Mouse (Mus musculus) lung, postnatal 10 days (tissue): ENCODE measurements around the gene Zfp978.
"Not testable (repeated sequence)": the region's sequence is repeated elsewhere in the genome, so short reads cannot be mapped to it uniquely, and the experiment has no call there.

Source experiments
- DNase-seq: peaks from one replicate; pipeline ENCODE4 v3.0.0; 2021

The Zfp978 gene

DNA sequence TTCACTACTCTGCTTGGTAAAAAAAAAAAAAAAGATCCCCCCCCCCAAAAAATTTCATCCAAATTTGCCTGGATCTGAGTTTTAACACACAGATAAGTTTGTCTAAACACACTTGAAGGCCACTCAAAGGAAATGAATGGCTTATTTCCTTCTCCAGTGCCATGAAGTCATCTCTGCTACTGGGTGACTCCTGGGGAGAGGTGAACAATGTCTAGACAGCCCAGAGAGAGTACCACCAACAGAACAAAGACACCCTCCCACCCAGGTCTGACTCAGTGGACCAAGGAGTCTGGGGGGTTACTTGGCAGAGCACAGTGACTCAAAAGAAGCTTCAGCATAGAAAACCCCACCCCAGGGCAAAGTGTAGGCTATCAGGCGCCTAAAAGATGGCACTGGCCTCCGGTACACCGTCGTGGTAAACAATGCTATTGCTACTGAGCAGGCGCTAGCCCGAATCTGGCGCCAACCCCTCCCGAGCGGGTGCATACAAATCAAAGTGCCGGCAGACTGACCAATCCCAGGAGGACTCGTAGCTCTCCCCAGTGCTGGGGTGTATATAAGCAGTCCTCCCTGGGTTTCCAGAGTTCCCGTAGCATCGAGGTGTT lies 9.6 kb upstream of the Zfp978 start:
- not testable (repeated sequence) for DNase-seq

DNA sequence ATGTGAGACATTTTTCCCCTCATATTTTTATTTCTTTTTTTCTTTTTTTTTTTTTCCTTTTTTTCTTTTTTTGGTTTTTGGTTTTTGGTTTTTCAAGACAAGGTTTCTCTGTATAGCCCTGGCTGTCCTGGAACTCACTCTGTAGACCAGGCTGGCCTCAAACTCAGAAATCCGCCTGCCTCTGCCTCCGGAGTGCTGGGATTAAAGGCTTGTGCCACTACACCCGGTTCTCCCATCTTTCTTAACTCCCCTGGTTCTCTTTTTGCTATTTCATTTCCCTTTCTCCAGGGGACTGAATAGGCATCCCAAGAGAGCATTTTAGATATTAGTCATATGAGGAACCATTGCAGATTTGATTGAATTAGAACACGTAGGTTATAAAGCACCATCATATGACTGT lies 7.5 kb upstream of the Zfp978 start:
- DNase-seq = not testable (repeated sequence)

DNA sequence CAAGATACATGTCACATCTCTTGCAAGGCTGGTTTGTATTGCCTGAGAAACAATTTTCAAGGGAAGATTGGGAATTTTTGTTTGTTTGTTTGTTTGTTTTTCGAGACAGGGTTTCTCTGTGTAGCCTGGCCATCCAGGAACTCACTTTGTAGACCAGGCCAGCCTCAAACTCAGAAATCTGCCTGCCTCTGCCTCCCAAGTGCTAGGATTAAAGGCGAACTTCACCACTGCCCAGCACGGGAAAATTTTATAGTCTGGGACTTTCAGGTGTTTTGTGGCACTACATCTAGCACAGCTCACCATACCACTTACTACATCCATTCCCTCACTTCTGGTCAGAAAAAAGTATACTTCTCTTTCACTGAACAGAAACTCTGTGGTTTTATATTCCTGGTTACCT lies 5.1 kb upstream of the Zfp978 start:
- DNase-seq = not testable (repeated sequence)

DNA sequence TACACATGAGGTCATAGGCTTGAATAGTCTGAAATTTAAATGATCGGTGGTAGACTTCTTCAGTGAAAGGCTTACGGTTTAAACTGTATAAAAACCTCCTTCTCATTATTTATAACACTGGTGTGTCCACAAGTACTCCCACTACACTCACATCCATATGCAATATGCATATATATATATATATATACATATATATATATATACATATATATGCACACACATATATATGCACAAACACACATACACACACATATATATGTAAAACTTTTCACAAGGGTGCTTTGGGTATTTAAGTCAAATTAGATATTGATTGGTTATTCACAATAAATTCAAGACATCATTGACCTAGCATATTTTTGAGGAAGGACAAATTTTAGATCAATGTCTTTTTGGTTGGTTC lies 3.9 kb upstream of the Zfp978 start:
- DNase-seq = not testable (repeated sequence)

DNA sequence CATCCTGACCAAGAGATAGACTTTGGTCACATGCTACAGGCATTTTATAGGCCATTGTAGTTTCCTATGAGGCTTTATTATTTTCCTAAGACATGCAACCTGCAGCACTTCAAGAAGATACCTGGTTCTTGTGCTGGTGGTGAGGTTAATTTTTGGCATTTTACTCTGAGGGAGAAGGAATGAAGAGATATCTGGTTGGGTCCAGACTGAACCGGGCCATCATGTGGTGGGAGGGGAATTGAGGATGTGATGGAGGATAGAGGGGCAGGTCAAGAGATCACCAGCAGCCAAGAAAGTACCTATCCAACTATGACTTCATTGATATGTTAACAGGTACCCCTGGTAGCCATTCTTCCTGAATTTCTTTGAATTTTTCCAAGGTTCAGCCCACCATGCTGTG lies 769 bp downstream of the Zfp978 start:
- DNase-seq = not testable (repeated sequence)

DNA sequence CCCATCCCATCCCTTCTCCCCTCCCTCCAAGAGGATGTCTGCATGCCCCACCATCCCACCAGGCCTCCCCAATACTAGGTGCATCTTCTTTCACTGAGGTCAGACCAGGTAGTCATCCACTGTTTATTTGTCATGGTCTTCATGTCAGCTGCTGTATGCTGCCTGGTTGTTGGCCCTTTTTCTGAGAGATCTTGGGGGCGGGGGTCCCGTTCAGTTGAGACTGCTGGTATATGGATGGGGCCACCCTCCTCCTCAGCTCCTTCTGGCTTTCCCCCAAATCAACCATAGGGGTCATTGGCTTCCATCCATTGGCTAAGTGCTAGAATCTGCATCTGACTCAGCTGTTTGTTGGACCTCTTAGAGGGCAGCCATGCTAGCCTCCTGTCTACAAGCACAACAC lies 8.5 kb downstream of the Zfp978 start:
- DNase-seq = not testable (repeated sequence)

DNA sequence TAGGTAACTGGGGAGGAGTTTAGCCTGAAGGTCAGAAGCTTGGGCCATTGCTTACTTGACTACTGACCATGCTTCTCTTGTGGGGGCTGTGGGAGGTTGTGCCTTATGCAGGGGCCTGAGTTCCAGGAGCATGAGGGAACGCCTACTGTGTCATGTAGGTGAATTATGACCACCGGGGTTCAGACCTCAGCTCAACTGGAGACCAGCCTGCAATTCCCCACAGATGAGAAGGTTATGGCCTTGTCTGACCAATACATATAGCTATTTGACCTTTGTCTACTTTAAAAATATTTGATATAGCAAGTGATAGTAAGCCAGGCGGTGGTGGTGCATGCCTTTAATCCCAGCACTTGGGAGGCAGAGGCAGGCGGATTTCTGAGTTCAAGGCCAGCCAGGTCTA lies 22.1 kb downstream of the Zfp978 start:
- not testable (repeated sequence) for DNase-seq

DNA sequence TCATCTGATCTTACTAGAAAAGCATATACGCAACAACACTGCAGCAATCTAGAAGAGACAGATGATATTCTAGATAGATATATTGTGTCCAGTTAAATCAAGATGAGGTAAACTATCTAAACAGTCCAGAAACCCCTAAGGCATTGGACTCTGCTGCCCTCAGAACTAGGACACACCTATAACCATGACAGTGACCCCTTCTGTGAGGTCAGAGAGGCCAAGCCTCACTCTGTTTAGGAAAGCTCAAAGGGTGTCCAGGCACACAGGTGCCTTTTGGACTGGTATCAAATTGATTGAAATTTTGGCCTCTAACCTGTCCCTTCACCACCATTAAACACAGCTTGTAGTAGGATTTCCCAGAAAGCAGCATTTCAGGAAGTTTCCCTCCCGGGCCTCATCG lies 36.1 kb downstream of the Zfp978 start:
- not testable (repeated sequence) for DNase-seq

DNA sequence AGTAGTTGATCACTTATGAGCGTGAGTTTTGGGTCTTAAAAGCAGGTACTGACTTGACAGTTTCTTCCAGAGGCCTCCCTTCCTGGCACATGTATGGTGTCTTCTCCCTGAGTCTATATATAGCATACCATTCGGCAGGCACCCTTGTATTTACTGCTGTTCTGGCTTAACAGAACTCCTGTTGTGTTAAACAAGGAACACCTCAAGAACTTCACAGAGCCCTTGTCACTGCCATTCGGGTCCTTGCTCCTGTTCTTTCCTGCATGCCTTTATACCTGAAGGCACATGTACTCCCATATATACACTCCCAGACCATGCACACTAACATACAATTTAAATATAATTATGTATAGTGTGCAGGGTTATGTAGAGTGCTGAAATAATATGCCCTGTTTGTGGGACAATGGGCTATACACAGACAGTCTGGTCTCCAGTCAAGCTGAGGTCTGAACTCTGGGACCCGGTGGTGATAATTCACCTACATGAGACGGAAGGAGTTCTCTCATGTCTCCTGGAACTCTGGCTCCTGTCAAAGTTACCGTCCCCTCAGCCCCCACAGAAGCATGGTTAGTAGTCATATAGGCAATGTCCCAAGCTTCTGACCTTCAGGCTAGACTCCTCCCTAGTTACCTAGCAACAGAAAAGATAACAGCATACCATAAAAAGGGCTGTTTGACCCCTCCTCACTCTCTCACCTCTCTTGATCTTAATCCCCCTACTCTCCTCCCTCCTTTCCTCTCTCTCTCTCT lies 37.0 kb downstream of the Zfp978 start:
- DNase-seq = not testable (repeated sequence)

DNA sequence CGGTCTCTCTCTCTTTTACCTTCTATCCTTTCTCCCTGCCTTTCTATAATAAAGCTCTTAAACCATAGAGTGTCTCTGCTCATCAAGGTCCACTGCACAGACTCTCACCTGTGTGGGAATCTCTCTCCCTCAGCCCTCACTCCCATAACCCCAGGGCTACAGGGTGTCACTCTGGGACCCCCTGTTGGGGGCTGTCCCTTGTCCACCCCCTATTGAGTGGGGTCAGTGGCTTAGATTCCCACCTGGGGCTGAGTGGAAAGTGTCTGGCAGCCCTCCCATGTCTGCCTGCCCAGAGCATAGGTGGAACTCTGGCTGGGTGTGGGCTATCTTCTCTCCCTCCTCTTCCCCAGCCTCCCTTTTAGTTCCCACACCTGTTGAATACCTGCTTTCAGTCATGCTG lies 37.6 kb downstream of the Zfp978 start:
- not testable (repeated sequence) for DNase-seq

DNA sequence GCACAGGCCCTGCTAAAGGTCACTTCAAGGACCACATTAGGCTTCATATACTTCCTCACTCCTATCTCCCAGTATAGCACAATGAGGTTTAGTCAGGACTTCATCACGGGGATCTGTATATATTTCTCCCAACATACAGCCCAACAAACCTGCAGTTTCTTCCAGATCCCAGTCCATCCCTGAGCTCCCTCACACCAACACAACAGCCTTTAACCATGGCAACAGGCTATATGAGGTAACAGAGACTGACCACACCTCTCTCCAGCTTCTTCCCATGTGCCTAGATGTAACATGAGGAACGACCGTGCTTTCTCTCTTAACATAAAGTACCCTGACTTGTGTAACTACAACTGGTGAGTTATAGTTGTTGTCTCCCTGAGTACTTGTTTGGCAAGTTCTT lies 38.4 kb downstream of the Zfp978 start:
- DNase-seq = not testable (repeated sequence)

DNA sequence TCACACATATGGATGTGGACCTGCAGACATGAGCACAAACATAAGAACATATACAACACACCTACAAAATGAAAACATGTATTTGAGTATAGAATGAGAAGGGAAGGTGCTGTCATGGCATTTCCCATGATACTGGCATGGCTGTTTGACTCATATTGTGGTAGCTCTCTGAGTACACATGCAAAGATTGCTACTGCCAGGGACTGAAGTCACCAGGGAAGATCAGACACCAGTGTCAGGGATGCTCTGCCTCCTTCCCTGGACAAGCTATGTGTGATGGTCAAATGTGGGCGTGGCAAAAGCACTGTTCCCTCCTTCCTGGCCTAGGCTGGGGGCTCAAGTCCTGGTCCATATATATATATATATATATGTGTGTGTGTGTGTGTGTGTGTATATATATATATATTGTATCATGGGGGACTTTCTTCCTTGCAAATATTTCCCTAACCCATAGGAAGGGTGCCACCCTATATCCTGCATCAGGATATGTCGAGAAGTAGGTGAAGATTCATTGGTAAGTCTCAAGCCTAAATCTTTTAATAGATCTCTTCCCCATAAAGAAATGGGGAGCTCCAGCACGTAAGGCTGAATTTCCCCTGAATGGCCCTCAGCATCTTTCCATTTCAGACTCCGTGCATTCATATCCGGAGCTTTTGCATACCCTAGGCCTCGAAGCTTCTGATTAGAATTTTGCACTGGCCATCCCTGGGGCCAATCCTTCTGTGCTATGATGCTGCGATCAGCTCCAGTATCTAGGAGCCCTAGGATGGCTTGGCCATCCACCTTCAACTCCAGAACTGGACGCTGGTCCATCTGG lies 39.1 kb downstream of the Zfp978 start:
- DNase-seq = not testable (repeated sequence)

DNA sequence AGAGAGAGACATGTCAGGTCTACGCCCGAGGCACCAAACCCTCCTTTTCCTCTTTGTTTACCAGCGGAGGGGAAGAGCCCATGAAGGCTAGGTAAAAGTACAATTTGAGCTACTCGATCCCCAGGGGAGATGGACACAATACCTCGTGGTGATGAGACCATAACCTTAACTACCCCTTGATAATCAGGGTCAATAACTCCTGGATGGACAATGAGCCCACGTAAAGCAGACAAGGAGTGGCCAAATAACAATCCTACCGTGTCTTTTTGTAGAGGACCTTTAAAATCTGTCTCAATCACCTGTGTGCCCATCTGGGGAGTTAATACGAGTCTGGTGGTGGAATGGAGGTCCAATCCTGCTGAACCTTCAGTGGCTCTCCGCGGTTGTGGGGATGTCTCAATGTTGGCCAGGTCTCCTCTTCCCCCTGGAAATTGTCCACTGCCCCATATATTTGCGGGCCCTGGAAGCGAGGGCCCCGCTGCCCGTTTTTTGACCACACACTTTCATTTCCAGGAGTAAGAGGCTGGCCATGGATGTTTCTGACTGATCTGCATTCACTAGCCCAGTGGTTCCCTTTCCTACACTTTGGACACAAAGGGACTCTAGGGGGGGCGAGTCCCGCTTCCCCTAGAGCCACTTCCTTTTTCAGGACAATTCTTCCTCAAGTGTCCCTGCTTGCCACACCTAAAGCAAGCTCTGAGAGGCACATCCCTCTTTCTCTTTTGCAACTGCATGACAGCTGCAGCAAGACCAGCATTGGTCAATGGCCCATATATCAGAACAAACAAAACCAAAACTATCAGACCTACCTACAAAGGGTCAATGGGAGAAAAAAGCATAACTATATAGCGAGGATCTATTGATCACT lies 40.0 kb downstream of the Zfp978 start:
- DNase-seq = not testable (repeated sequence)

DNA sequence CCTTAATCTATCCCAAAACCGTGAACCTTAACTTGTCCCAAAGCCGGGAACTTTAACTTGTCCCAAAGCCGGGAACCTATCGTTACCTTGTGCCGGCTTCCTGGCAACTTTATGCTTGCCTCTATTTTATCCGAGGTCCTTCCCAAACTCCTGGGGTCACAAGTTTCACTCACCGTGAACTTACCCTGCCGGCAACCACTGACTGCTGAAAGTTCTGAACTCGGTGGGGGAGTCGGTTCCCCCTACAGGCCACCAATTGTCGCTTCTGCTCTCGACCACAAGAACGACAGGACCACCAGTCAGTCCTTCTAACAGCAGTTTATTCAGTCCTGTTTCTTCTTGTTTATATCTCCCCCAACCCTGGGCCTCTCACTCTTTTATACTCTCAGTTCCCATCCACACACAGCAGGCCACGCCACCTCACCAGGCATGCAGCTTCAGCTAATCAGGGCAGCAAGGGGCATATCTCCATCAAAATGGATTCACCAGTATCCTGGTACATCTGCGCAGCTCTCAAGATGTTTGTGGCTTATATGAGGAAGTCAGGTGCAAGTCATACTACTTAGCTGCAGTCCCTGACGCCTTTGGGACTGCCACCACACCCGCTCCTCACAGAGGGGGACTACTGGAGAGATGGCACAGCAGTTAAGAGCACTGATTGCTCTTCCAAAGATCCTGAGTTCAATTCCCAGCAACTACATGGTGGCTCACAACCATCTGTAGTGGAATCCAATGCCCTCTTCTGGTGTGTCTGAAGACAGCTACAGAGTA lies 40.8 kb downstream of the Zfp978 start:
- DNase-seq = not testable (repeated sequence)

DNA sequence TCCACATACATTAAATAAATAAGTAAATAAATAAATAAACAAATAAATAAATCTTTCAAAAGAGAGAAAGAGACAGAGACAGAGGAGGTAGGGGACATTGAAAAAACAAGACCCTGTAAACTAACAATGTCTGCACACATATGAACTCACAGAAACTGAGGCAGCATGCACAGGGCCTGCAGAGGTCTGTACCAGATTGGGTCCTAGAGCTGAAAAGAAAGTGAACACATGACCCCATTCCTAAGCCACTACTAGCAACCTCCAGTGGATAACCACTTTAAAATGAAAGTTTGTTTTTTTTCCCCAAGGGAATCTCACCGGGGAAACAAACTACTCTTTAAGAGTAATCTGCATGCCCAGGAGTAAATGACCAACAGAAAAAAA lies 41.4 kb downstream of the Zfp978 start:
- DNase-seq = not testable (repeated sequence)

DNA sequence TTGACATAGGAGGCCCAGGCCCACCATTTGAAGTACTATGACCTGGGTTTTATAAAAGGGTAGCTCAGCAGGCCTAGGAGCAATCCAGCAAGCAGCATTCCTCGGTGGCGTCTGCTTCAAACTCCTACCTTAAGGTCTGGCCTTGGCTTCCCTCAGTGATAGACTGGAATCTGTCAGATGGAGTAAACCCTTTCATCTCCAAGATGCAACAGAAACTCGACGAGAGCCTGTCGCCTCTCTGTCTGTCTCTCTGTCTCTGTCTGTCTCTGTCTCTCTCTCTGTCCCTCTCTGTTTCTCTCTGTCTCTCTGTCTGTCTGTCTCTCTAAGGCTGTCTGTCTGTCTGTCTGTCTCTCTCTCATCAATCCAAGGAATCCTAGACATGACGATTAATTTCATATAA lies 42.4 kb downstream of the Zfp978 start:
- DNase-seq = not testable (repeated sequence)

DNA sequence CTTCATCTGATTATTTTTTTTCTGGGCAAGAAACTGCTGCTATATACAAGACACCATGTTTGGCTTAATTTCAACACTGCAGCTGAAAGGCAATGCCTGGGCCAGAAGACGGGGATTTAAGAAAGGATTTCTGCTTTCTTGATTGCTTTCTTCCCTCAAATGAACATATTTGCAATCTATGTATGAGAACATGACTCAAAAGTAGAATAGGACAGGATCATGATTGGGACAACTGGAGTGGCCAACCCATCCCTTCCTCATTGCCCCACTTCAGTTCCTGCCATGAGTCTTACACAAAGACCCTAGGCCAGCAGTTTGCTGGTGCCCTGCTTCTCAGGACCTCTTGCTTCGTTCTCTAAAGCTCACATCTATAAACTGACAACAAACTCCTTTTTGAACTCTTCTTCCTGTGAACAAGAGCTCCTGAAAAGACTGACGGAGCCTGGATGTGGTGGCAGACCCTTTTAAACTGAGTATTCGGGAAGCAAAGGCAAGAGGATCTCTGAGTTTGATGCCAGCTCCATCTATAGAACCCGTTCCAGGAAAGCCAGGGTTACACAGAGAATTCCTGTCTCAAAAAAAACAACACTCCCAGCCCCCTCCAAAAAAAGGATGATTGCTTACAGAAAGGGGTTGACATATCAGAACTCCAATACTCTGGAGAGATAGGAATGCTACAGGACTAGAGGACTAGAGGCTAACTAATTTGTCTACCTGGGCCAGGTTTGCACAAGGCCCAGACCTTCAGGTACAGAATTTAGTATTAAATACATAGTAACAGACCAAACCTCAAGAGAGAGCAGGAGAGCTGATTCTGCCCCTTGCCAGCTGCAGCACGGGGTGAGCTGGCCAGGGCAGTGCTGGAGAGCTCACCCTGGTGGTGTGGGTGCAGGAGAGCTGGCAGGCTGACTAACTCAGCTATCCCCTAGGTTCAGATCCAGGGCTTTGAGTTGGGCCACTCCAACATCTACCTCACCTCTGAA lies 43.1 kb downstream of the Zfp978 start:
- DNase-seq = not testable (repeated sequence)

DNA sequence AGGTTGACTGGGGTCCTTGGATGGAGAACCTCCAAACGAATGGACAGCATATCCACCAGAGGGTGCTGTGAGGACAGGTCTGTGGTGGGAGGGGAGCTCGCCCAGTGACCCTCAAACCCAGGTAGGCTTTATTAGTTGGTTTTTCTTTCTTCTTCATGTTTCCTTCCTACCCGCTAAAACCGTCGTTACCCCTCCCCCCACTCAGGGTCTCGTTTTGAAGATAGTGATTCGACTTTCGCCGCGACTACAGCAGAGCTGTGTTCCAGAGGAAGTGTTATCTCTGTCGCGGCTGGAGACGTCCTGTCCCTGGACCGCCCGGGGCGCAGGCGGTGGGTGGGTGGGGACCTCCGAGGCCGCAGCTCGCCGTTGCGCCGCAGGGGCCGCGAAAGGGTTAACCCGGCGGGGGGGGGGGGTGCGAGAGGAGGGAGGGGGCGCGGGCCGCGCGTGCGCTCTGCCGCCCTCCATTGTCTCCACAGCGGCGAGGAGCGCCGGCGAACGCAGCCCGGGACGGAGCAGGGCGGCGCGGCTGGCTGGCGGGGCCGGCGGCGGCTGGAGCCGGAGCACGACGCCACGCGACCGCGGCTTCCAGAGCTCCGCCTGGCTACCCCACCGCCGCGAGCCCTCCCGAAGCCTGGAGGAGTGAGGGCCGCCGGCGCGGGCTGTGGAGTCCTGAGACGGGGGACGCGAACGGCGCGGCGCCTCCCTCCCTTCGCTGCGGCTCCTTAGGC lies 45.8 kb downstream of the Zfp978 start:
- no peak for DNase-seq

DNA sequence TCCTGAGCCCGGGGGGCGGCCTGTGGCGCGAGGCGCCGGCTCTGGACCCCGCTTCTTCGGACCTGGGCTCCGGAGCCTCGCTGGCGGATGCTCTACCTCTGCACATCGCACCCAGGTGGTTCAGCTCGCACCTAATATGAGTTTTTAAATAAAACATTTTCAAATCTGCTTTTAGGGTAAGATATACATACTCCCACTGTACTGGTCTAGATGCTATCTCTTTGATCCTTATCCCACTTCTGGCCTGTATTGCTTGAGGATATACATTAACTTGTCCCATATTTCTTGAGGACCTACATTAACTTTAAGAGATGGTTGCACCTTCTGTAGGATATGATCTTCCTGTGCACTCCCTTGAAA lies 46.3 kb downstream of the Zfp978 start:
- no peak for DNase-seq

DNA sequence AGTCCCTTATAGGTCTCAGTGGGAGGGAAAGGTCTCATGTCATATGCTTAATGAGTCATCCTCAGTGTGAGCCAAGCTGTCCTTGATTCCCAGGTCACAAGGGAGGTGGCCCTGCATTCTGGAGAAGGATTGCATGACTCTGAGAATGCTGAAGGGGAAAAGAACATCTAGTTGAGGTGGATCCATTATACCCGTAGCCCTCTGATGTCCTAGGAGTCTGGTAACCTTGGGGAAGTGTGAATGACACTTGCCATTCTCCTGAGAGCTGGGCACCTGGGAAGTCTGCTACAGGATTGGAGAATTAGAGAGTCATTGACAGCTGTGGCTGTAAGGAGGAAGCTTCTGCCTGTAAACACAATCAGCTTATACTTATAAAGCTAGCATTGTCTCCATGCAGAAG lies 55.3 kb downstream of the Zfp978 start:
- DNase-seq = not testable (repeated sequence)
